Mouse (Mus musculus) kidney, embryonic 14.5 days (tissue): ENCODE data around the gene Tbcel. TPM values are rescaled to one million over a fixed set of nuclear protein-coding genes. Genes with fewer than 3 reads are reported as not detected.
A peak's percentile ranks its signal among the peaks of the same experiment; 100 is the strongest.

ENCODE experiments used
- ATAC-seq: fragments of 200-750 bp; cut with Nextera tagmentation; 2 replicates; pipeline ENCODE4 v1.8.0; 2017; ENCODE audit warnings: moderate number of reproducible peaks, mild to moderate bottlenecking, moderate TSS enrichment, moderate library complexity; ENCODE audit not compliant: low FRiP score, low TSS enrichment
- H3K27ac ChIP-seq: fragments of 300-500 bp; sonication (generic); 2 replicates; pipeline ENCODE4 v1.5.1; 2014; ENCODE audit warnings: low read depth, mild to moderate bottlenecking, low read length, moderate library complexity, mixed read lengths
- H3K27me3 ChIP-seq: fragments of 300-500 bp; sonication (generic); 2 replicates; pipeline ENCODE4 v1.6.1; 2014; ENCODE audit warnings: mild to moderate bottlenecking, low read length; ENCODE audit not compliant: control insufficient read depth, insufficient read depth
- H3K36me3 ChIP-seq: fragments of 300-500 bp; sonication (generic); 2 replicates; pipeline ENCODE4 v1.6.1; 2014; ENCODE audit warnings: low read length, mixed read lengths; ENCODE audit not compliant: control insufficient read depth, insufficient read depth
- H3K4me1 ChIP-seq: fragments of 300-500 bp; sonication (generic); 2 replicates; pipeline ENCODE4 v1.6.1; 2014; ENCODE audit warnings: low read length, mixed read lengths; ENCODE audit not compliant: control insufficient read depth, insufficient read depth
- H3K4me2 ChIP-seq: fragments of 300-500 bp; sonication (generic); replicated peaks from 2 replicates; pipeline ENCODE4 v1.6.1; 2014; ENCODE audit warnings: low read depth, mild to moderate bottlenecking, low read length
- H3K4me3 ChIP-seq: fragments of 300-500 bp; sonication (generic); 2 replicates; pipeline ENCODE4 v1.5.1; 2014; ENCODE audit warnings: mild to moderate bottlenecking, low read length
- H3K9ac ChIP-seq: fragments of 300-500 bp; sonication (generic); 2 replicates; pipeline ENCODE4 v1.6.1; 2014; ENCODE audit warnings: low read depth, mild to moderate bottlenecking, low read length, moderate library complexity
- H3K9me3 ChIP-seq: fragments of 300-500 bp; sonication (generic); 2 replicates; pipeline ENCODE4 v1.6.1; 2016; ENCODE audit warnings: low read length; ENCODE audit not compliant: control insufficient read depth
- WGBS: fragments of 180-500 bp; shearing (Covaris S2); extraction: QIAGEN DNeasy Blood & Tissue Kit; methylation state at CpG from one replicate; pipeline ENCODE4 v1.1.7; 2014; 5-methylcytosine and 5-hydroxymethylcytosine counted together
- polyA plus RNA-seq: library from polyadenylated mRNA; unstranded; fragments of >200 nt; fragmentation: Nextera tagmentation; extraction: Ambion mirVana; gene quantifications from 2 replicates; pipeline ENCODE4 v1.2.1, GENCODE M21; 2014

Tbcel gene
- polyA plus RNA-seq, 1 experiment from 2014 or later = 6.6 TPM

- Histone ChIP-seq H3K27ac (peak overlapping the region; percentile 33; the same call in 1 of the 2 replicates), H3K4me1 (peaks cover 29% of the 10 kb centered on the region; the same call in 1 of the 2 replicates), H3K4me2 (no peak overlapping the region)
These were observed 44.9 kb downstream of the Tbcel start for GRCm38 (mm10) chr9:42462585-42463219.

GRCm38 (mm10) chr9:42461390-42462108 is 46.1 kb downstream of the Tbcel start:
- Histone ChIP-seq H3K27me3 (no peaks in the 10 kb centered on the region), H3K36me3 (no peaks in the 10 kb centered on the region), H3K4me3 (no peak overlapping the region), H3K9me3 (no peaks in the 10 kb centered on the region), H3K27ac (no peak overlapping the region), H3K4me1 (peaks cover 27% of the 10 kb centered on the region; the same call in 1 of the 2 replicates), H3K4me2 (no peak overlapping the region), H3K9ac (no peak overlapping the region)
- ATAC-seq = no peak
- 65% methylated on average over 11 of the region's 11 CpGs for WGBS

More at GRCm38 (mm10) chr9:42462585-42463219, 44.9 kb downstream of the Tbcel start:
- ATAC-seq = no peak
- Histone ChIP-seq H3K9me3 (no peaks in the 10 kb centered on the region), H3K9ac (no peak overlapping the region), H3K36me3 (no peaks in the 10 kb centered on the region), H3K27me3 (no peaks in the 10 kb centered on the region), H3K4me3 (no peak overlapping the region)
- WGBS = 85% methylated on average over 7 of the region's 7 CpGs

DNA sequence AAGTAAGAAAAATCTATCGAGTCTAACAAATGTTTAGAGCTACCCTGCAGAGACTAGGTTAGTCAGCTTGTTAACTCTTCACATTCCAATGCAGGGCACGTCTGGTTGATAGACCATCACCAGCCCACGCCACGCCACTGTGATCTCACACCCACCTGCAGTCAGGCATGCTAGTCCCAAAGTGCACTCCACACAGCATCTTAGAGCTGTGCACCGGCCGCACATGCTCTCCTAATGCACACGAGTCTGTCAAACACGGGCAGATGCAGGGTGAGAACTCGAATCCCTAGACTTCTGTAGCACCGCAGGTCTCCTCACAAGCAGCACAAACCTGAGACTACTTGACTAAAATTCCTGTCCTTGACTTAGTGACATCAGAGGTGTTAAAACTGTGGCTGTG is 47.3 kb downstream of the Tbcel start:
- no peaks in the 10 kb centered on the region for H3K27me3 ChIP-seq
- peaks cover 27% of the 10 kb centered on the region; the same call in 1 of the 2 replicates for H3K4me1 ChIP-seq
- no peak overlapping the region for H3K4me3 ChIP-seq
- H3K36me3 ChIP-seq = no peaks in the 10 kb centered on the region; the same call in 1 of the 2 replicates
- no peak overlapping the region for H3K9ac ChIP-seq
- no peaks in the 10 kb centered on the region for H3K9me3 ChIP-seq
- H3K27ac ChIP-seq = no peak overlapping the region
- H3K4me2 ChIP-seq = no peak overlapping the region
- no peak for ATAC-seq
- WGBS = 86% methylated on average over 10 of the region's 10 CpGs

DNA sequence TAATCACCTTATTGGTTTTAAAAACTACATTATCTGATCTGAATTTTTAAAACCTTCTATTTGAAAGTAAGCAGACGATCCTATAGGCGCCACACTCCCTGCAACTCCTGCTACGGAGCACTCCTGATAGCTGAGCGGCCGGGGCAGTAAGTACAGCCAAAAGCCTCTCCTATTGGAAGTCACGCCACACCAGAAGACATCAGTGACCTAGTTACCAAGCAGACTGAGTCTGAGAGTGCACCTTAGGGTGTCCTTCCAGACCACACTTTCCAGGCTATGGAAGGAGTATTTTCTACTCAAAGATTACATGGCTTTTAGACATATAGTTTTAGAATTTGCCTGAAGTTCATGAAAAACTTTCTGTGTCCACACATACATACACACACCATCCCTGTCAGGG is 47.9 kb downstream of the Tbcel start:
- 94% methylated on average over 6 of the region's 6 CpGs for WGBS

GRCm38 (mm10) chr9:42458741-42459515 is 48.7 kb downstream of the Tbcel start:
- H3K36me3 ChIP-seq = no peaks in the 10 kb centered on the region; the same call in 1 of the 2 replicates
- H3K9me3 ChIP-seq = no peaks in the 10 kb centered on the region
- H3K4me1 ChIP-seq = peaks cover 25% of the 10 kb centered on the region; the same call in 1 of the 2 replicates
- no peaks in the 10 kb centered on the region for H3K27me3 ChIP-seq
- no peak overlapping the region for H3K27ac ChIP-seq
- H3K4me2 ChIP-seq = no peak overlapping the region
- no peak for ATAC-seq
- WGBS = 63% methylated on average over 9 of the region's 9 CpGs
- H3K4me3 ChIP-seq = no peak overlapping the region
- no peak overlapping the region for H3K9ac ChIP-seq

More for the DNA sequence above, 47.9 kb downstream of the Tbcel start:
- Histone ChIP-seq H3K4me3 (no peak overlapping the region), H3K9me3 (no peaks in the 10 kb centered on the region), H3K9ac (no peak overlapping the region), H3K27me3 (no peaks in the 10 kb centered on the region), H3K4me1 (peaks cover 27% of the 10 kb centered on the region; the same call in 1 of the 2 replicates), H3K27ac (no peak overlapping the region), H3K36me3 (no peaks in the 10 kb centered on the region; the same call in 1 of the 2 replicates), H3K4me2 (no peak overlapping the region)
- no peak for ATAC-seq

DNA sequence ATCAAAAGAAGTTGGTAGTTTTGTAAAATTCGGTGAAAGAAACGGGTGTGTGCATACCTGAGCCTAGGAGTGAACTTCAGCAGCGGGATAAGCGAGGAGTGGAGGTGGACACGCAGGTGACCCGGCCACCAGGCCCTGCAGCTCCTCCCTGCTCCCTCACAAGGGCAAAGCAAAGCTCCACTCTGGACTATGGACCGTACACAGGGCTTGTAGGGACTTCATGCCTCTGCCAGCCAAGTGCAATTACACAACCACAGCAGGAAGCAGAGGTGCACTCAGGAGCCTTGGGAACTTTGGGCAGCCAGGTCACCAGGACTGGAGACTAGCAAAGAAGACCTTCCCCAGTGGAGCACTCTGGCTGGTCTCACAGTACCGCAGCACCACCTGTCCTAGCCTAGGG is 50.1 kb downstream of the Tbcel start:
- WGBS = 93% methylated on average over 8 of the region's 8 CpGs
- no peaks in the 10 kb centered on the region for H3K9me3 ChIP-seq
- H3K27ac ChIP-seq = no peak overlapping the region
- no peak overlapping the region for H3K4me2 ChIP-seq
- no peaks in the 10 kb centered on the region for H3K27me3 ChIP-seq
- no peaks in the 10 kb centered on the region; the same call in 1 of the 2 replicates for H3K36me3 ChIP-seq
- no peak for ATAC-seq
- no peak overlapping the region for H3K9ac ChIP-seq
- peaks cover 13% of the 10 kb centered on the region; the same call in 1 of the 2 replicates for H3K4me1 ChIP-seq
- no peak overlapping the region for H3K4me3 ChIP-seq

- Histone ChIP-seq H3K4me3 (no peak overlapping the region), H3K4me2 (no peak overlapping the region), H3K9ac (no peak overlapping the region), H3K36me3 (peaks cover 14% of the 10 kb centered on the region), H3K27me3 (no peaks in the 10 kb centered on the region), H3K4me1 (no peaks in the 10 kb centered on the region), H3K9me3 (no peaks in the 10 kb centered on the region), H3K27ac (no peak overlapping the region)
- WGBS = 91% methylated on average over 8 of the region's 8 CpGs
- no peak for ATAC-seq
These were observed 53.2 kb downstream of the Tbcel start for GRCm38 (mm10) chr9:42454364-42454763.

DNA sequence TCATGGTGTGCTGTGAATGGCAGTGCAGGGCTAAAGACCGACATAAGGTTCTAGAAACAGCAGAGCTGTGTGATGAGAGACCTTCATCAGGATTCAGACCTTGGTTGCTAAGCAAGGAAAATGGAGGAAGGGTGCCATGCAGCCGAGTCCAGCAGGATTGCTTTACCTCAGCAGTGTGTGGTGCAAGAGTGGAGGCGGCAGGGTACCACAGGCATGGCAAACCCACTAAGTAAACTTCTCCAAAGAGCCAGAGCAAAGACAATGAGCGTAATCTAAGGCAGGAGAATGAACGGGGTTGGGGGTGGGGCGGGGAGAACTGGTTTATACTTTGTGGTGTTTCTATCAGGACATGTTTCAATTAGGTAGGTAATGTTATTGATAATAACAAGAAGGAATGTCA is 58.6 kb downstream of the Tbcel start:
- peaks cover 41% of the 10 kb centered on the region for H3K36me3 ChIP-seq

More for the DNA sequence above, 58.6 kb downstream of the Tbcel start:
- no peak overlapping the region for H3K4me2 ChIP-seq
- no peak overlapping the region for H3K4me3 ChIP-seq
- WGBS = 90% methylated on average over 6 of the region's 6 CpGs
- no peak for ATAC-seq
- H3K9ac ChIP-seq = no peak overlapping the region
- no peak overlapping the region for H3K27ac ChIP-seq
- H3K9me3 ChIP-seq = no peaks in the 10 kb centered on the region
- no peaks in the 10 kb centered on the region for H3K27me3 ChIP-seq
- no peaks in the 10 kb centered on the region for H3K4me1 ChIP-seq
